Mouse (Mus musculus) intestine, embryonic 16.5 days (tissue): ENCODE measurements around the gene Folh1. TPM values are rescaled to one million over a fixed set of nuclear protein-coding genes. Genes with fewer than 3 reads are reported as not detected.
"Not testable (repeated sequence)": the region's sequence is repeated elsewhere in the genome, so short reads cannot be mapped to it uniquely, and the experiment has no call there.

Source experiments
- ATAC-seq: fragments of 200-750 bp; cut with Nextera tagmentation; 2 replicates; pipeline ENCODE4 v1.8.0; 2017; ENCODE audit warnings: moderate TSS enrichment, moderate library complexity
- H3K27ac ChIP-seq: fragments of 300-500 bp; sonication (generic); 2 replicates; pipeline ENCODE4 v1.5.1; 2014; ENCODE audit warnings: mild to moderate bottlenecking, low read length
- H3K27me3 ChIP-seq: fragments of 300-500 bp; sonication (generic); replicated peaks from 2 replicates; pipeline ENCODE4 v1.6.1; 2014; ENCODE audit warnings: low read length, control low read depth, mixed read lengths; ENCODE audit not compliant: control insufficient read depth, insufficient read depth
- H3K36me3 ChIP-seq: fragments of 300-500 bp; sonication (generic); 2 replicates; pipeline ENCODE4 v1.6.1; 2014; ENCODE audit warnings: low read length, control low read depth; ENCODE audit not compliant: control insufficient read depth, insufficient read depth
- H3K4me1 ChIP-seq: fragments of 300-500 bp; sonication (generic); 2 replicates; pipeline ENCODE4 v1.6.1; 2014; ENCODE audit warnings: low read length, control low read depth, mixed read lengths; ENCODE audit not compliant: control insufficient read depth, insufficient read depth
- H3K4me2 ChIP-seq: fragments of 300-500 bp; sonication (generic); 2 replicates; pipeline ENCODE4 v1.6.1; 2014; ENCODE audit warnings: low read depth, low read length, control low read depth
- H3K4me3 ChIP-seq: fragments of 300-500 bp; sonication (generic); 2 replicates; pipeline ENCODE4 v1.5.1; 2014; ENCODE audit warnings: mild to moderate bottlenecking, low read length
- H3K9ac ChIP-seq: fragments of 300-500 bp; sonication (generic); 2 replicates; pipeline ENCODE4 v1.6.1; 2014; ENCODE audit warnings: low read depth, low read length
- H3K9me3 ChIP-seq: fragments of 300-500 bp; sonication (generic); 2 replicates; pipeline ENCODE4 v1.6.1; 2016; ENCODE audit warnings: low read length, control low read depth; ENCODE audit not compliant: control insufficient read depth
- whole genome bisulfite sequencing: fragments of 180-500 bp; shearing (Covaris S2); extraction: QIAGEN DNeasy Blood & Tissue Kit; methylation state at CpG from one replicate; pipeline ENCODE4 v1.1.7; 2014; 5-methylcytosine and 5-hydroxymethylcytosine counted together
- polyA plus RNA-seq: library from polyadenylated mRNA; unstranded; fragments of >200 nt; fragmentation: Nextera tagmentation; extraction: Ambion mirVana; gene quantifications from 2 replicates; pipeline ENCODE4 v1.2.1, GENCODE M21; 2015

Gene Folh1
- polyA plus RNA-seq, result 0.06 TPM in 1 of 2 replicates, not detected in the other

DNA sequence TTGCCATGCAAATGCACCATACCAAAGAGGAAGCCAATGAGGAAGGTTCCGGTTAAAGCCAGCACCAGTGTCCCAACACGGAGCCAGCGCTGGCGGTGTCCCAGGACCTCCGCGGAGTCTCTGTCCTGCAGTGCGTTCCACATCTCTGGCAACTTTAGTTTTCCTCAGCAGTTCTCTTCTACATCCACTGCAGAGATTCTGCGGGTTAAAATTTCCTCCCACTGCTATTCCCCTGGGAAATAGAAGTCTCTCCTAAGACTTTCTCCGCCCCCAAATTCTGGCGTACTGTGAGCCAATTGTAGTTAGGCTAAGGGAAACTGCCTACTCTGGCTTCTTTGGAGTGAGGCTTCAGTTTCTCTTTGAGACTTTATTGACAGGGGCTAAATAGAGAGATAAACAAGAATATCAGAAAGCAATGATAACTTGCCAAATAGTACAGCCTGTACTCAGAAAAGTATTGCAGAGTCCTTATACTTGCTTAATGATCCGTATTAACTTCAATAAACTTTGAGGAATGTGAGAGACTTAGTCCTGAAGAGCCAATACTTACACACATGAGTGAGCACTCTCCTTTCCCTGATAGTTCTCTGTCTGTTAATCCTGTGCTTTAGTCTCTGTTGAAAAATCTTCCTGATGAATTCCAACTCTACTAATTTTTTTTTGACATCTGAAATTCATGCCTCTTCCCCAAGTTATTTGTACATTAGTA, at the start of gene Folh1:
TSS of gene Folh1 (minus strand) at position 327 of the 709 bp plus-strand sequence.
- Histone ChIP-seq H3K4me3 (no peak within 1 kb of the TSS), H3K4me2 (no peak within 1 kb of the TSS), H3K9me3 (no peaks in the 10 kb centered on the region), H3K9ac (no peak within 1 kb of the TSS), H3K36me3 (no peaks in the 10 kb centered on the region), H3K4me1 (no peaks in the 10 kb centered on the region), H3K27me3 (no peaks in the 10 kb centered on the region), H3K27ac (no peak within 1 kb of the TSS)
- 8% methylated on average over 11 of the region's 11 CpGs for WGBS
- ATAC-seq, result no peak

DNA sequence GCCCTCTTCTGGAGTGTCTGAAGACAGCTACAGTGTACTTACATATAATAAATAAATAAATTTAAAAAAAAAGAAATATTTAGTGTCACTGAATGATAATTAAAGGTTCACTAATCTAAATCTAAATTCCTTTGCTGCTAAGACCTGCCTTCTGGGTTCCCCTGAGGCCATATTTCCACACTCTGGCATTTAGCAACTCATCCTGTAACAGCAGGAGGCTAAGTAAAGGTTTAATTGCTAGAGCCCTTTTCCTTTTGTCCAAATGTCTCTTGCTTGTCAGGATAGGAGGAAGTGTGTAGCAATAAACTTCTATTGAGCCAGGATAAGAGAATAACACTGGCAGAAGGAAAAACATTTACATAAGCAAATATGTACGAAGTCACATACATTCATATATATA, 40.7 kb upstream of the Folh1 start:
- Histone ChIP-seq H3K9ac (no peak overlapping the region), H3K36me3 (no peaks in the 10 kb centered on the region), H3K4me1 (no peaks in the 10 kb centered on the region), H3K27me3 (no peaks in the 10 kb centered on the region), H3K4me2 (no peak overlapping the region), H3K9me3 (no peaks in the 10 kb centered on the region), H3K27ac (no peak overlapping the region), H3K4me3 (no peak overlapping the region)
- WGBS, result 67% methylated on average over 1 of the region's 1 CpGs
- ATAC-seq, result no peak

DNA sequence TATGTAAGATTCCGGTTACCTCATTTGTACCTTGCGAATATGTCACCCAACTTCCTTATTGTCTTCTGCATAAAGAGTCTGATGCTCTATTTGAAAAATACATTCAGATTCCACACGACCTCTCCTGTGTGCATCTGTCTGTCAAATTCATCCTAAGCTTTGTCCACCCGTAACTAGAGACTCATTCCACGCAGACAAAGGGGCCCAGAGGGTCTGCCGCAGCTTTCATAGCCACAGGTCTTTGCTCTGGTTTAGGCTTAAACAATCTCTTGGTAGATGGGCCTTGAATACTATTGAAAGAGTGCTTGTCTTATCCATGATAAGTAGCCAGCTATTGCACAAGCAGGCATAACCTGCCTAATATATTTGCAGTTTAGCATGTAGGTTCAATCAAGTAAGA, 40.0 kb upstream of the Folh1 start:
- 86% methylated on average over 6 of the region's 6 CpGs for WGBS

DNA sequence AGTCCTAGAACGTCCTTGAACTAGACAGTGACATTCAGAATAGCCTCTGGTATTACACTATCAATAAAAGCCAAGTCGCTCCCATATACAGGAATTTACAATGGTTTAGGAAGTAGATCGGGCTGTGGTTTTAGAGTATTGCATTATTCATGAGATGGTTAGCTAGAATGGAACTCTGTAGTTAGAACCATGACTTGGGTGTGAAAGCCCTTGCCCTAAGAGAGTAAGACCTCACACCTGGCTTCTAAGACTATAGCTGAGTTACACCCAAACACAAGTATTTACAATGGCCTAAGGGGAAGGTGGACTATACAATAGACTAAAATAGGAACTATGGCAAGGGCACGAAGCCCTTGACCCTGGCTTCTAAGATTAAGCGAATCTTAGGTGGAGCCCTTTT, 39.5 kb upstream of the Folh1 start:
- not testable (repeated sequence) for H3K36me3 ChIP-seq, H3K27ac ChIP-seq, H3K4me2 ChIP-seq, H3K9ac ChIP-seq, H3K4me1 ChIP-seq, H3K9me3 ChIP-seq, H3K4me3 ChIP-seq, ATAC-seq, H3K27me3 ChIP-seq
- 92% methylated on average over 4 of the region's 5 CpGs for whole genome bisulfite sequencing

More for the DNA sequence above, 40.0 kb upstream of the Folh1 start:
- not testable (repeated sequence) for H3K36me3 ChIP-seq, ATAC-seq, H3K4me3 ChIP-seq, H3K27me3 ChIP-seq, H3K9ac ChIP-seq, H3K27ac ChIP-seq, H3K4me1 ChIP-seq, H3K9me3 ChIP-seq, H3K4me2 ChIP-seq

DNA sequence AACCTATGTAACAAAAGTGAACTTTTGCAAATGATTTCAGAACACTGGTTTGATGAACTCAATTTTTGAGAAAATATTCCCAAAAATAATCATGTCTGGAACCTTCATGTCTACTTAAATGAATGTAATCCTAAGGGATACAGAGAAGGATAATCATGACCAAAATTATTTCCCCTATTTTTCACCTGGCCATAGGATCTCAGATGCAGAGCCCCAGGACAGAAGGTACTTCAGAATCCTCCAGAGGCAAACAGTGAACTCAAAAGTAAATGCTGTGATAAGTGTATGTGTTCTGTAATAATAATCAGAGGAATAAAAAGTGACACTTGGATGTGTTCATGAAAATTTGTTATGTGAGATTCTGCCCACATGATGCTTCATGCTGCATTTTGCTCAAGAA, 19.0 kb upstream of the Folh1 start, which contains the start of gene Vmn2r77:
TSS of gene Vmn2r77 (plus strand) at position 301 of the 400 bp plus-strand sequence.
- H3K4me1 ChIP-seq, result no peaks in the 10 kb centered on the region
- no peak within 1 kb of the TSS for H3K9ac ChIP-seq
- no peaks in the 10 kb centered on the region for H3K27me3 ChIP-seq
- no peak within 1 kb of the TSS for H3K4me3 ChIP-seq
- no peak within 1 kb of the TSS for H3K4me2 ChIP-seq
- no peak for ATAC-seq
- no peaks in the 10 kb centered on the region for H3K36me3 ChIP-seq
- no peaks in the 10 kb centered on the region for H3K9me3 ChIP-seq
- H3K27ac ChIP-seq, result no peak within 1 kb of the TSS

DNA sequence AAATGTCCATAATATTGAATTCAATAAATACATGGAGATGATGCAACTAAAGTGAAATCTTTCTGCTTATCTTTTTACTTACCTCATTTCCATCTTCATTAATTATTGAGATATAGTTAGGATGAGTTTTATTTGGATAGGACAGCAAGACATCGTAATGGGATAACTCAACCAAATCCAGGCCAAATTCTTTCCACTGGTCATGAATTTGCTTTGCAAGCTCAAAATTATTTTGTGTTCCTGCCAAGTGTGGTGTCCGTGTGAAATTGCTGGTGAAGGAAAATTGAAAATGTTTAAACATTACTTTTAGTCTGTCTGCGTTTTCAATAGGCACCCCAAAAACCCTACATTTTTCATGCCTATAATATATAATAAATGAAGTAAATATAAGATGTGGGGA, 4.1 kb downstream of the Folh1 start:
- Histone ChIP-seq H3K27me3 (no peaks in the 10 kb centered on the region), H3K9ac (no peak overlapping the region), H3K36me3 (no peaks in the 10 kb centered on the region), H3K4me1 (no peaks in the 10 kb centered on the region), H3K4me2 (no peak overlapping the region), H3K4me3 (no peak overlapping the region), H3K9me3 (no peaks in the 10 kb centered on the region), H3K27ac (no peak overlapping the region)
- 85% methylated on average over 3 of the region's 3 CpGs for WGBS
- no peak for ATAC-seq

DNA sequence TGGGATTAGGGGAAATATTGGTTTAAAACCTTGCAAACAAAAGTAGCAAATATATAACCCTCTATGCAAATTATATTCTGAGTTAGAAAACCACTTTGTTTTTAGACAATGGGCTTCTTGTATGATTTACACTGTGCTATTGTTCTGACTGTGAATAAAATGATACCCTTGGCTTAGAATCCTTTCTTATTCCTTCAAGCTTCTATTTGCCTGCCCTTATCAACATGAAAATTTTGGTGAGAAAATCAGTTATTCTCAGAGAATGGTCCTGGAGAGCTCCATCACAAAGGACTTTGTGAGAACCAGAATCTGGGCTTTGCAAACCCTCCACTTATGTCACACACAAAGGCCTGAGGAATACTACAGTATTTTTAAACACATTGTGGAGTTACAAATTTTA, 11.1 kb downstream of the Folh1 start:
- Histone ChIP-seq H3K27ac (no peak overlapping the region), H3K4me3 (no peak overlapping the region), H3K9ac (no peak overlapping the region), H3K27me3 (no peaks in the 10 kb centered on the region), H3K9me3 (no peaks in the 10 kb centered on the region), H3K4me1 (no peaks in the 10 kb centered on the region), H3K4me2 (no peak overlapping the region), H3K36me3 (no peaks in the 10 kb centered on the region)
- no peak for ATAC-seq

DNA sequence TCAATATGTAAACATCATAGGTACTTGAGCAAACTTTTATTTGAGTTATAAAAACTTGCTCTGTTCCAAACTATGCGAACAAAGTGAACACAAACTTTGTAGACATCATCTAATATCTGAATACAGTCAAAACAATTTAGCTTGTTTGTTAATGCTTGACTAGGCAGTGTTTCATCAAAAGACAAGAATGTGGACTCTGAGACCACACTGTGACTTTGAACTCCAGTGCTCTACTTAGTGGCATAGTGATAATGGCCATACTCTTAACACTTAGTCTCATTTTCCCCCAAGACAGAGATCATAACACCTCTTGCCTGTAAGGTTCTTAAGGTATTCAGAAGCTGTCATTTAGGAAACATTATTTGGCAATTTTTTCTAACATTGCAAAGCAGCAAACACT, 15.0 kb downstream of the Folh1 start:
- no peaks in the 10 kb centered on the region for H3K36me3 ChIP-seq
- H3K4me2 ChIP-seq, result no peak overlapping the region
- 79% methylated on average over 1 of the region's 1 CpGs for whole genome bisulfite sequencing
- H3K9me3 ChIP-seq, result no peaks in the 10 kb centered on the region
- H3K4me3 ChIP-seq, result no peak overlapping the region
- no peaks in the 10 kb centered on the region for H3K4me1 ChIP-seq
- no peak overlapping the region for H3K9ac ChIP-seq
- H3K27me3 ChIP-seq, result no peaks in the 10 kb centered on the region
- ATAC-seq, result no peak
- H3K27ac ChIP-seq, result no peak overlapping the region

DNA sequence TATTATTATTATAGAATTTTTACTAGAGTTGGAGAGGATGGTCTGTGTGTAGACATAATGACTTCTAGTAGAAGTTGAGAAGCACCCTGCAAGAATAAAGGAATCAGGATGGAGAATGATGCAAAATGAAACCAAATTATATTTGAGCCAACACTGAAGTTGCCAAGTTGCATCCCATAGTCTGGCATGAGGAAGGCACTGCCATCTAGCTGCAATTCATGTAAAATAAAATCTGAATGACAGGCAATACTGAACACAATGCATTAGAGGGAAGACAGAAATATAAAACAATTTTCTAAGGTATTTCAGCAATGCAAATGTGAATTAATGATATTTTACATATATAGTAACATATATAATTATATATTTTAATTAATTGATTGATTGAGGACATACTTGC, 50.7 kb downstream of the Folh1 start:
- H3K36me3 ChIP-seq, result no peaks in the 10 kb centered on the region
- no peak overlapping the region for H3K27ac ChIP-seq
- no peaks in the 10 kb centered on the region for H3K27me3 ChIP-seq
- H3K9ac ChIP-seq, result no peak overlapping the region
- no peaks in the 10 kb centered on the region for H3K9me3 ChIP-seq
- no peak overlapping the region for H3K4me2 ChIP-seq
- H3K4me3 ChIP-seq, result no peak overlapping the region
- no peaks in the 10 kb centered on the region for H3K4me1 ChIP-seq
- no peak for ATAC-seq

DNA sequence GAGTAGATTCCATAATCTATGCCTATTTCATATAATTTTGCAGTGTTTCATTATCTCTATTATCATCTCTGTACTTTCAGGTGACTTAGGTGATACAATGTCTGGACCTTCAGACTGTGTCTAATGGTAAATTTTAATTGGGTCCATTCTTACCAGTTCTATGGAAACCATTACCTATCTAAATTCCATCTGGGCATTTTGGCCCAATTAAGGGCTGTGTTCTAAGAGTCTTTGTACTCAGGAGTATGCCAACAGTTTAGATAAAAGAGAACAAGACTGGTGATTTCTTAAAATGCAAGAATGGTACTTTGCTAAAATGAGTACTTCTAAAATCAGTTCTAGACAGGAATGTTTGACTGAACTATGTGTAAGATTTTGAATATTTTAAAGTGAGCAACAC, 87.7 kb downstream of the Folh1 start, which contains the start of gene Olfr292:
TSS of gene Olfr292 (plus strand) at position 301 of the 400 bp plus-strand sequence.
- no peaks in the 10 kb centered on the region for H3K36me3 ChIP-seq
- no peaks in the 10 kb centered on the region for H3K27me3 ChIP-seq
- H3K9ac ChIP-seq, result no peak within 1 kb of the TSS
- H3K4me3 ChIP-seq, result no peak within 1 kb of the TSS
- no peak for ATAC-seq
- no peaks in the 10 kb centered on the region for H3K9me3 ChIP-seq
- H3K4me2 ChIP-seq, result no peak within 1 kb of the TSS
- no peaks in the 10 kb centered on the region for H3K4me1 ChIP-seq
- no peak within 1 kb of the TSS for H3K27ac ChIP-seq
